In genomic region chr12:91423125-91423820, GRCm38 (mm10) we compare ENCODE assay signal across 9 mouse cellular contexts. TPM values are rescaled to one million over a fixed set of nuclear protein-coding genes. Genes with fewer than 3 reads are reported as not detected.
DNase-seq lines count a peak whose midpoint lies in the region; ATAC-seq and TF ChIP-seq lines count a peak whose summit lies in the region.
"Had no signal": no experiment of that assay in that cellular context is flagged by ENCODE, and none has a peak within 500 bp of the region (broad histone marks: within the 10 kb centered on the region; RNA-seq: fewer than 3 reads in every experiment).

No protein-coding gene starts in this region.

- no peak overlapping the region for H3K4me3 ChIP-seq in limb, embryonic 14.5 days (replicated peaks; ENCODE audit: low read length)
- H3K4me3 ChIP-seq in limb, embryonic 10.5 days = no peak overlapping the region
- H3K4me3 ChIP-seq in forebrain, embryonic 13.5 days = no peak overlapping the region
- H3K4me3 ChIP-seq in liver, embryonic 14.5 days (ENCODE audit: insufficient read depth in 1 of 2, low read depth in 2 of 2, low read length in 2 of 2) = no peak overlapping the region
- H3K4me3 ChIP-seq: heart, embryonic 15.5 days had no signal

- TF ChIP-seq POLR2A in limb, embryonic 14.5 days (IDR thresholded peaks at IDR 0.05; ENCODE audit: borderline replicate concordance, extremely low read depth, insufficient read depth, insufficient read length) = no peak

- peak; percentile 34 for DNase-seq in adrenal gland, postnatal 10 days
- DNase-seq in adrenal gland, adult 18-20 months (ENCODE audit: low spot score in 2 of 2) = no peak
- peak; percentile 7 for DNase-seq in limb, embryonic 14.5 days (ENCODE audit: low spot score)
- DNase-seq in limb, embryonic 10.5 days (ENCODE audit: low spot score) = no peak
- DNase-seq in WW6 (ENCODE audit: low read depth, low spot score) = peak; percentile 22
- DNase-seq in liver, embryonic 14.5 days (ENCODE audit: low read depth in 3 of 3, low spot score in 3 of 3) = no peak
- DNase-seq in splenic B cell, adult 2 months (ENCODE audit: low read depth, low spot score) = peak; percentile 54

- no peak overlapping the region for H3K27ac ChIP-seq in limb, embryonic 14.5 days (replicated peaks; ENCODE audit: low read depth, low read length)
- no peak overlapping the region for H3K27ac ChIP-seq in limb, embryonic 10.5 days
- H3K27ac ChIP-seq in forebrain, embryonic 13.5 days = no peak overlapping the region
- no peak overlapping the region for H3K27ac ChIP-seq in liver, embryonic 14.5 days
- H3K27ac ChIP-seq: heart, embryonic 15.5 days had no signal

- no peak overlapping the region for H3K9ac ChIP-seq in limb, embryonic 14.5 days (ENCODE audit: low read depth, low read length, severe bottlenecking)
- H3K9ac ChIP-seq in forebrain, embryonic 13.5 days = no peak overlapping the region
- H3K9ac ChIP-seq in liver, embryonic 14.5 days (replicated peaks) = no peak overlapping the region
- H3K9ac ChIP-seq: heart, embryonic 15.5 days had no signal

- no peaks in the 10 kb centered on the region for H3K9me3 ChIP-seq in limb, embryonic 14.5 days (ENCODE audit: control insufficient read depth, low read length)
- H3K9me3 ChIP-seq in limb, embryonic 10.5 days (replicated peaks) = no peaks in the 10 kb centered on the region
- no peaks in the 10 kb centered on the region for H3K9me3 ChIP-seq in forebrain, embryonic 13.5 days (replicated peaks)
- no peaks in the 10 kb centered on the region for H3K9me3 ChIP-seq in liver, embryonic 14.5 days (ENCODE audit: control insufficient read depth, low read length)
- H3K9me3 ChIP-seq: heart, embryonic 15.5 days had no signal

- ATAC-seq in limb, embryonic 14.5 days (ENCODE audit: low FRiP score, low read depth) = no peak
- ATAC-seq in forebrain, embryonic 13.5 days = peak; percentile 70; the same call in 1 of the 2 replicates
- no peak for ATAC-seq in liver, embryonic 14.5 days (ENCODE audit: insufficient read depth)

- no peaks in the 10 kb centered on the region for H3K4me1 ChIP-seq in limb, embryonic 14.5 days (ENCODE audit: control insufficient read depth, insufficient read depth, low read length)
- no peaks in the 10 kb centered on the region for H3K4me1 ChIP-seq in limb, embryonic 10.5 days
- H3K4me1 ChIP-seq in forebrain, embryonic 13.5 days = peaks cover 4% of the 10 kb centered on the region; the same call in 1 of the 2 replicates
- no peaks in the 10 kb centered on the region for H3K4me1 ChIP-seq in liver, embryonic 14.5 days (replicated peaks; ENCODE audit: control insufficient read depth in 2 of 2, insufficient read depth in 2 of 2, low read length in 1 of 2)
- H3K4me1 ChIP-seq: heart, embryonic 15.5 days had no signal

- no peaks in the 10 kb centered on the region for H3K27me3 ChIP-seq in limb, embryonic 14.5 days (ENCODE audit: control insufficient read depth, insufficient read depth, low read length)
- no peaks in the 10 kb centered on the region for H3K27me3 ChIP-seq in limb, embryonic 10.5 days (ENCODE audit: low read depth, poor library complexity, severe bottlenecking)
- no peaks in the 10 kb centered on the region for H3K27me3 ChIP-seq in forebrain, embryonic 13.5 days
- no peaks in the 10 kb centered on the region for H3K27me3 ChIP-seq in liver, embryonic 14.5 days (ENCODE audit: control insufficient read depth, insufficient read depth, low read length)
- H3K27me3 ChIP-seq in splenic B cell, adult 2 months (ENCODE audit: control insufficient read depth, insufficient read depth, low read length, poor library complexity, severe bottlenecking) = no peaks in the 10 kb centered on the region
- H3K27me3 ChIP-seq: heart, embryonic 15.5 days had no signal

- H3K36me3 ChIP-seq in limb, embryonic 14.5 days (ENCODE audit: control insufficient read depth, insufficient read depth, low read length) = no peaks in the 10 kb centered on the region
- H3K36me3 ChIP-seq in limb, embryonic 10.5 days = no peaks in the 10 kb centered on the region
- H3K36me3 ChIP-seq in forebrain, embryonic 13.5 days (ENCODE audit: poor library complexity, severe bottlenecking) = no peaks in the 10 kb centered on the region
- no peaks in the 10 kb centered on the region for H3K36me3 ChIP-seq in liver, embryonic 14.5 days (replicated peaks; ENCODE audit: control insufficient read depth, insufficient read depth, low read depth)
- H3K36me3 ChIP-seq in splenic B cell, adult 2 months (ENCODE audit: control insufficient read depth, insufficient read depth, low read length, poor library complexity, severe bottlenecking) = no peaks in the 10 kb centered on the region
- H3K36me3 ChIP-seq: heart, embryonic 15.5 days had no signal

- TF ChIP-seq CTCF in liver, embryonic 14.5 days (IDR thresholded peaks at IDR 0.05; ENCODE audit: low read depth) = peak; percentile 62

- TF ChIP-seq EP300 in liver, embryonic 14.5 days (IDR thresholded peaks at IDR 0.05; ENCODE audit: low read depth) = no peak

- H3K4me2 ChIP-seq in limb, embryonic 14.5 days (replicated peaks; ENCODE audit: low read depth, low read length, severe bottlenecking) = no peak overlapping the region
- H3K4me2 ChIP-seq in forebrain, embryonic 13.5 days = no peak overlapping the region
- no peak overlapping the region for H3K4me2 ChIP-seq in liver, embryonic 14.5 days (ENCODE audit: low read depth)
- H3K4me2 ChIP-seq: heart, embryonic 15.5 days had no signal

- WGBS in limb, embryonic 14.5 days = 80% methylated on average over 11 of the region's 11 CpGs
- 77% methylated on average over 11 of the region's 11 CpGs for WGBS in limb, embryonic 10.5 days
- WGBS in forebrain, embryonic 13.5 days = 73% methylated on average over 11 of the region's 11 CpGs
- WGBS in liver, embryonic 14.5 days (ENCODE audit: insufficient replicate concordance) = 63% methylated on average over 11 of the region's 11 CpGs

RNA-seq across cellular contexts. Expression of gene Tshr, which starts 38.9 kb away (rescaled TPM):
- 1 to 10 TPM; 1.8 to 2.6 TPM for total RNA-seq in adrenal gland, postnatal 10 days (2021)
- total RNA-seq in adrenal gland, adult 18-20 months (2021) = 10 to 100 TPM in 1 of 2 experiments, 1 to 10 TPM in 1; 5.7 to 22.0 TPM
- 0.34 and 0.36 TPM in 2 replicates for polyA plus RNA-seq in limb, embryonic 14.5 days (2012; rRNA removed)
- 0.62 and 0.77 TPM in 2 replicates for polyA plus RNA-seq in limb, embryonic 14.5 days (2014; fragmentation: Nextera tagmentation; extraction: Ambion mirVana)
- 0.09 TPM in 1 of 2 replicates, not detected in the other for polyA plus RNA-seq in limb, embryonic 10.5 days (2016; fragmentation: Nextera tagmentation; extraction: Ambion mirVana)
- 1.2 and 1.5 TPM in 2 replicates for polyA plus RNA-seq in forebrain, embryonic 13.5 days (2015; fragmentation: Nextera tagmentation; extraction: Ambion mirVana)
- polyA plus RNA-seq in liver, embryonic 14.5 days (2012; rRNA removed) = not detected in 2 replicates
- polyA plus RNA-seq in liver, embryonic 14.5 days (2014; fragmentation: Nextera tagmentation; extraction: Ambion mirVana) = not detected in 2 replicates

RNA-seq across cellular contexts. Expression of gene Cep128, which starts 39.1 kb away (rescaled TPM):
- 1 to 10 TPM; 4.5 to 8.7 TPM for total RNA-seq in adrenal gland, postnatal 10 days (2021)
- total RNA-seq in adrenal gland, adult 18-20 months (2021) = 1 to 10 TPM; 2.2 to 2.6 TPM
- 6.8 and 7.4 TPM in 2 replicates for polyA plus RNA-seq in limb, embryonic 14.5 days (2012; rRNA removed)
- 6.7 and 7.6 TPM in 2 replicates for polyA plus RNA-seq in limb, embryonic 14.5 days (2014; fragmentation: Nextera tagmentation; extraction: Ambion mirVana)
- 9.5 and 10.2 TPM in 2 replicates for polyA plus RNA-seq in limb, embryonic 10.5 days (2016; fragmentation: Nextera tagmentation; extraction: Ambion mirVana)
- polyA plus RNA-seq in forebrain, embryonic 13.5 days (2015; fragmentation: Nextera tagmentation; extraction: Ambion mirVana) = 8.9 and 9.9 TPM in 2 replicates
- polyA plus RNA-seq in liver, embryonic 14.5 days (2012; rRNA removed) = 7.0 and 9.3 TPM in 2 replicates
- 9.4 and 11.5 TPM in 2 replicates for polyA plus RNA-seq in liver, embryonic 14.5 days (2014; fragmentation: Nextera tagmentation; extraction: Ambion mirVana)

Comparison
In these comparisons a context has a peak if more than half of its experiments do, and no peak if none do; other contexts are left out.
1. DNase-seq: peak in adrenal gland, postnatal 10 days (single experiment), limb, embryonic 14.5 days (single experiment), WW6 (single experiment) and splenic B cell, adult 2 months (single experiment); none in adrenal gland, adult 18-20 months (0 of 2), limb, embryonic 10.5 days (single experiment) and liver, embryonic 14.5 days (0 of 3).